In the genomic region with DNA sequence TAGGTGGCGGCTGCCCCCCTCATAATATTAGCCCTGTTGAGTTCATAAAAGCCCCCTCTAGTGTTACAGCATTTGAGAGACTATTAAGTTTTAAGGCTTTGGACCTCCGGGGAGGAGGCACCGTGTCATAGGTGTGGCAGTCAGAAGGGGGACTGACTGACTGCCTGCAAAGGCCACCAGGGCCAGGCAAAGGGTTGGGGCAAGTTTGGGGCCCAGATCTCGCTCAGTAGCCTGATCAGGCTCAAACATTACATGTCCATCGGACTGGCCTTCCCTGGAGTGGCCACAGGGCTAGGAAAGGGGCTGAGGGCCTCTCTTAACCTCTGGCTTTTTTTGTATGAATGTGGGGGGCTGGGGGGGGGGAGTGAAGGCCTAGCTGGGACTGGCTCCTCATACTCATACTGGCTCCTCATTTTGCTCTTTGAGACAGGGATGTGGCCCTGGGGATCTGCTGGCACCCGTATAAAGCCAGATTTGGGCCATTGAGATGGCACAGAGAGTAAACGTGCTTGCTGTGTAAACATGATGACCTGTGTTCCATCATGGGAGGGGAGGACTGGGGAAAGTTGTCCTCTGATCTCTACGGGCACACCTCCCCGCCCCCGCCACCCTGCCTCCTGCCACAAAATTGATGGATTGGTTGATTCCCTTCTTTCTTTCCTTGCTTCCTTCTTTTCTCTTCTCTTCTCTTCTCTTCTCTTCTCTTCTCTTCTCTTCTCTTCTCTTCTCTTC, we compare ENCODE assay signal across 14 mouse cellular contexts. TPM values are rescaled to one million over a fixed set of nuclear protein-coding genes. Genes with fewer than 3 reads are reported as not detected.
DNase-seq lines count a peak whose midpoint lies in the region; ATAC-seq and TF ChIP-seq lines count a peak whose summit lies in the region.
"Had no signal": no experiment of that assay in that cellular context is flagged by ENCODE, and none has a peak within 500 bp of the region (broad histone marks: within the 10 kb centered on the region; RNA-seq: fewer than 3 reads in every experiment).

No protein-coding gene starts in this region.

- H3K4me1 ChIP-seq in heart, embryonic 16.5 days (ENCODE audit: control insufficient read depth, insufficient read depth, low read length): peaks cover 14% of the 10 kb centered on the region
- H3K4me1 ChIP-seq in ES-Bruce4 (ENCODE audit: control insufficient read depth, insufficient read depth, low read length): peaks cover 6% of the 10 kb centered on the region
- peaks cover 10% of the 10 kb centered on the region for H3K4me1 ChIP-seq in forebrain, embryonic 16.5 days (replicated peaks; ENCODE audit: control insufficient read depth, insufficient read depth, low read length)
- peaks cover 30% of the 10 kb centered on the region for H3K4me1 ChIP-seq in liver, embryonic 11.5 days (replicated peaks; ENCODE audit: control insufficient read depth, insufficient read depth, low read length)

- 0 out of 2 replicates have a peak, but pooled peaks have one; percentile 23 for ATAC-seq in heart, embryonic 16.5 days (replicated peaks; ENCODE audit: extremely low read depth, insufficient read depth, low FRiP score)
- no peak for ATAC-seq in forebrain, embryonic 16.5 days
- ATAC-seq in liver, embryonic 11.5 days (replicated peaks; ENCODE audit: low FRiP score): peak; percentile 57
- ATAC-seq in megakaryocyte, adult 5-6 weeks (ENCODE audit: poor library complexity, severe bottlenecking): no peak

- H3K27ac ChIP-seq in heart, embryonic 16.5 days (ENCODE audit: low read length): no peak overlapping the region
- H3K27ac ChIP-seq in ES-Bruce4 (ENCODE audit: insufficient read depth, low read length): peak overlapping the region; percentile 48
- peak overlapping the region; percentile 56 for H3K27ac ChIP-seq in forebrain, embryonic 16.5 days (ENCODE audit: low read length)
- peak overlapping the region; percentile 82 for H3K27ac ChIP-seq in liver, embryonic 11.5 days (ENCODE audit: low read depth, low read length)
- H3K27ac ChIP-seq: gastrocnemius, adult 2 months; layer of hippocampus, adult 2 months had no signal

- no peaks in the 10 kb centered on the region for H3K36me3 ChIP-seq in heart, embryonic 16.5 days (ENCODE audit: control insufficient read depth, insufficient read depth)
- H3K36me3 ChIP-seq in ES-Bruce4 (ENCODE audit: control insufficient read depth, insufficient read depth, low read length, poor library complexity, severe bottlenecking): no peaks in the 10 kb centered on the region
- H3K36me3 ChIP-seq in forebrain, embryonic 16.5 days (ENCODE audit: control insufficient read depth, insufficient read depth): no peaks in the 10 kb centered on the region
- no peaks in the 10 kb centered on the region for H3K36me3 ChIP-seq in liver, embryonic 11.5 days (ENCODE audit: control insufficient read depth, insufficient read depth, low read length)

- no peak overlapping the region for H3K4me2 ChIP-seq in heart, embryonic 16.5 days (ENCODE audit: low read depth, low read length)
- H3K4me2 ChIP-seq in forebrain, embryonic 16.5 days (ENCODE audit: low read length): no peak overlapping the region
- H3K4me2 ChIP-seq in liver, embryonic 11.5 days: peak overlapping the region; percentile 23

- no peak overlapping the region for H3K4me3 ChIP-seq in heart, embryonic 16.5 days (ENCODE audit: low read length)
- H3K4me3 ChIP-seq in ES-Bruce4 (ENCODE audit: low read depth, low read length): no peak overlapping the region
- H3K4me3 ChIP-seq in forebrain, embryonic 16.5 days (replicated peaks; ENCODE audit: low read length): no peak overlapping the region
- H3K4me3 ChIP-seq in liver, embryonic 11.5 days (ENCODE audit: low read depth, low read length): no peak overlapping the region
- H3K4me3 ChIP-seq: gastrocnemius, adult 2 months; layer of hippocampus, adult 2 months had no signal

- no peak for TF ChIP-seq EP300 in ES-Bruce4 (IDR thresholded peaks at IDR 0.05; ENCODE audit: insufficient read depth, low read depth, low read length)

- TF ChIP-seq POLR2A in ES-Bruce4 (IDR thresholded peaks at IDR 0.05; ENCODE audit: insufficient read depth, low read length): no peak

- no peaks in the 10 kb centered on the region for H3K9me3 ChIP-seq in heart, embryonic 16.5 days (replicated peaks; ENCODE audit: control insufficient read depth, low read length)
- H3K9me3 ChIP-seq in ES-Bruce4 (replicated peaks; ENCODE audit: control insufficient read depth, insufficient read depth, low read length, poor library complexity, severe bottlenecking): no peaks in the 10 kb centered on the region
- no peaks in the 10 kb centered on the region for H3K9me3 ChIP-seq in forebrain, embryonic 16.5 days (ENCODE audit: control insufficient read depth, low read length)
- no peaks in the 10 kb centered on the region for H3K9me3 ChIP-seq in liver, embryonic 11.5 days (ENCODE audit: control insufficient read depth, low read length)

- 59% methylated on average over 10 of the region's 10 CpGs for WGBS in heart, embryonic 16.5 days
- WGBS in forebrain, embryonic 16.5 days: 46% methylated on average over 10 of the region's 10 CpGs
- 42% methylated on average over 10 of the region's 10 CpGs for WGBS in liver, embryonic 11.5 days

- no peak for TF ChIP-seq CTCF in ES-Bruce4 (IDR thresholded peaks at IDR 0.05; ENCODE audit: low read depth, low read length)

- H3K9ac ChIP-seq in heart, embryonic 16.5 days (ENCODE audit: low read length): no peak overlapping the region
- H3K9ac ChIP-seq in ES-Bruce4 (ENCODE audit: low read depth, poor library complexity, severe bottlenecking): peak overlapping the region; percentile 38; the same call in 1 of the 2 replicates
- no peak overlapping the region for H3K9ac ChIP-seq in forebrain, embryonic 16.5 days (replicated peaks; ENCODE audit: low read depth, low read length)
- peak overlapping the region; percentile 53; the same call in 1 of the 2 replicates for H3K9ac ChIP-seq in liver, embryonic 11.5 days (ENCODE audit: low read depth, low read length)

- H3K27me3 ChIP-seq in heart, embryonic 16.5 days (ENCODE audit: control insufficient read depth, insufficient read depth, low read length): no peaks in the 10 kb centered on the region
- no peaks in the 10 kb centered on the region for H3K27me3 ChIP-seq in ES-Bruce4 (ENCODE audit: control insufficient read depth, insufficient read depth, low read length, poor library complexity, severe bottlenecking)
- H3K27me3 ChIP-seq in forebrain, embryonic 16.5 days (replicated peaks; ENCODE audit: control insufficient read depth, insufficient read depth, low read length): no peaks in the 10 kb centered on the region
- H3K27me3 ChIP-seq in liver, embryonic 11.5 days (replicated peaks; ENCODE audit: control insufficient read depth, insufficient read depth, low read length): no peaks in the 10 kb centered on the region

- no peak for DNase-seq in heart, adult 18-20 months
- DNase-seq in liver, embryonic 11.5 days (ENCODE audit: low spot score): no peak
- no peak for DNase-seq in right cerebral cortex, adult 2 months (ENCODE audit: low spot score in 2 of 2)
- DNase-seq in Muller cell, postnatal 12 days (ENCODE audit: inconsistent ontology term): no peak
- DNase-seq: gastrocnemius, adult 2 months; heart, postnatal 4 days had no signal

RNA-seq across cellular contexts. Expression of a gene that starts 47.5 kb away (rescaled TPM):
- not detected in 2 replicates for polyA plus RNA-seq in heart, embryonic 16.5 days (2015; fragmentation: Nextera tagmentation; extraction: Ambion mirVana)
- not detected for total RNA-seq in heart, adult 18-20 months (2021)
- not detected in 2 replicates for polyA plus RNA-seq in ES-Bruce4 (2011; ENCODE audit: insufficient read depth, insufficient read length, low read depth, missing spikeins)
- not detected in 2 replicates for polyA plus RNA-seq in forebrain, embryonic 16.5 days (2015; fragmentation: Nextera tagmentation; extraction: Ambion mirVana)
- not detected in 2 replicates for polyA plus RNA-seq in liver, embryonic 11.5 days (2014; fragmentation: Nextera tagmentation; extraction: Ambion mirVana)
- not detected in 2 replicates for total RNA-seq in megakaryocyte, adult 5-6 weeks (2015)
- total RNA-seq in megakaryocyte, adult 5-6 weeks (2017): not detected in 2 replicates
- total RNA-seq: gastrocnemius, adult 2 months; heart, postnatal 4 days; layer of hippocampus, adult 2 months; megakaryocyte-erythroid progenitor cell, adult 5-6 weeks had no signal
- polyA plus RNA-seq: C2C12; cortical plate, adult 2 months had no signal

Comparison
In these comparisons a context has a peak if more than half of its experiments do, and no peak if none do; other contexts are left out.
1. ATAC-seq: peak in heart, embryonic 16.5 days (single experiment) and liver, embryonic 11.5 days (single experiment); none in forebrain, embryonic 16.5 days (single experiment) and megakaryocyte, adult 5-6 weeks (single experiment).
2. H3K9ac ChIP-seq: peak in ES-Bruce4 (single experiment) and liver, embryonic 11.5 days (single experiment); none in heart, embryonic 16.5 days (single experiment) and forebrain, embryonic 16.5 days (single experiment).